Mouse (Mus musculus) stomach, embryonic 16.5 days (tissue): ENCODE results near the gene Cpa3. TPM values are rescaled to one million over a fixed set of nuclear protein-coding genes. Genes with fewer than 3 reads are reported as not detected.

Source experiments
- microRNA-seq: library from miRNA; unstranded; fragments of <30 nt; microRNA quantifications from one replicate; pipeline ENCODE4, GENCODE M21; 2016
- polyA plus RNA-seq: library from polyadenylated mRNA; unstranded; fragments of >200 nt; fragmentation: Nextera tagmentation; extraction: Ambion mirVana; gene quantifications from 2 replicates; pipeline ENCODE4 v1.2.1, GENCODE M21; 2015

Cpa3 gene
- polyA plus RNA-seq, 1 experiment from 2014 or later: 36.5 TPM

Small RNA genes lying within 50 kb of the gene (microRNA-seq; reads per million reads assigned to microRNA genes)
- gene Mir7007: not detected

Other genes with a start within 250 kb of the Cpa3 start
- gene Hps3, start 206.9 kb downstream of the Cpa3 start, polyA plus RNA-seq: 8.8 and 10.6 TPM in 2 replicates
- gene Hltf, start 184.4 kb downstream of the Cpa3 start, polyA plus RNA-seq: 15.3 and 18.0 TPM in 2 replicates
- gene Gyg, start 86.9 kb downstream of the Cpa3 start, polyA plus RNA-seq: 52.5 TPM in 2 replicates
- 150 and 191 TPM in 2 replicates for gene Cpb1, start 33.6 kb upstream of the Cpa3 start, polyA plus RNA-seq
- 3.6 and 3.7 TPM in 2 replicates for gene Agtr1b, start 125.0 kb upstream of the Cpa3 start, polyA plus RNA-seq